Mouse (Mus musculus): ENCODE measurements around the gene Cacna1d. TPM values are rescaled to one million over a fixed set of nuclear protein-coding genes. Genes with fewer than 3 reads are reported as not detected.

Cacna1d gene
- polyA plus RNA-seq, 1 experiment, result not detected

DNA sequence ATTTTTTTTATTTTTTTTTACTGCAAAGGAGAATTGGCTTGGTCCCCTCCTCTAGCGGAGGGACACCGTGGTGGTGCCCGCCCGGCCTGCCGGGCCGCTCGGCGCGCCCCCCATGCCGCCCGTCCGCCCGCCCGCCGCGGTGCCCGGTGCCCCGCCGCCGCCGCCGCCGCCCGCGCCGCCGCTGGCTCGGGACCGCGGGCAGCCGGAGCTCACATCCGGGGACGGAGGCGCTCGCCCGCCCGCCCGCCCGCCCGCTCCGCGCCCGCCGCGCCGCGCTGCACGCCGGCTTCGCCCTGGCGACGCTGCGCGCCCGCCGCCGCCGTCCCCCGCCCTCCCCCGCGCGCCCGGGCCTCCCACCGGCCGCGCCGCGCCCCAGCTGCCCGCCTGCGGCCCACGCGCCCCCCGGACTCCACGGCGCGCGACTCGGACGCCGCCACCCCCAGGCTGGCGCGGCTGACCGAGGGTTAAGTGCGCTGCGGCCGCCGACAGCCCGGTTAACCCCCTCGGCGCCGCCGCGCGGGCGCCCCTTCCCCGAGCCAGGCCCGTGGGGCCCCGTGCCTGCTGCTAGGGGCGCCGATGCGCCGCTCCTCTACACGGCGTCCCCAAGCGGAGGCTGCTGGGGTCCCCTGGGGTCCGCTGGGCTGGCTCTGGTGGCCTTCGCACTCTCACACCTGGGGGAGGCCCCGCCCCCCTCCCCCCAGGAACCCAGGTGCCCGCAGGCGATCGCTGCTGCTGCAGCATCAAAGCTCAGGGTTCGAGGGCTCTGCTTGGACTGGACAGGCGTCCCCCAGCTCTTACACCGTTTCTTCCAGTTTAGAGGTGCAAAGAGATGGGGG, 137.7 kb downstream of the Cacna1d start:
- TF ChIP-seq MYOG (IDR thresholded peaks at IDR 0.05; ENCODE audit: control insufficient read depth, extremely low read depth, insufficient read length) (no peak), CTCF (IDR thresholded peaks at IDR 0.05; ENCODE audit: control insufficient read depth, insufficient read depth, insufficient read length) (no peak), CEBPB (IDR thresholded peaks at IDR 0.05; ENCODE audit: low read depth) (no peak), FOSL1 (IDR thresholded peaks at IDR 0.05; ENCODE audit: insufficient read depth, low read length, poor library complexity, severe bottlenecking) (no peak), MAX (IDR thresholded peaks at IDR 0.05) (no peak), MYOD1 (IDR thresholded peaks at IDR 0.05; ENCODE audit: control insufficient read depth, insufficient read length, low read depth) (no peak), USF1 (IDR thresholded peaks at IDR 0.05; ENCODE audit: low read depth) (no peak)
- Histone ChIP-seq H3K36me3 (ENCODE audit: control insufficient read depth, insufficient read depth) (no peaks in the 10 kb centered on the region), H3ac (ENCODE audit: control insufficient read depth, insufficient read length, low read depth) (no peak overlapping the region), H3K4me3 (ENCODE audit: insufficient read depth, poor library complexity, severe bottlenecking) (no peak overlapping the region), H3K27me3 (ENCODE audit: control insufficient read depth, insufficient read depth, insufficient read length) (peaks cover 50% of the 10 kb centered on the region), H3K79me3 (ENCODE audit: low read depth) (no peaks in the 10 kb centered on the region), H3K79me2 (ENCODE audit: control insufficient read depth, insufficient read depth) (no peaks in the 10 kb centered on the region)

DNA sequence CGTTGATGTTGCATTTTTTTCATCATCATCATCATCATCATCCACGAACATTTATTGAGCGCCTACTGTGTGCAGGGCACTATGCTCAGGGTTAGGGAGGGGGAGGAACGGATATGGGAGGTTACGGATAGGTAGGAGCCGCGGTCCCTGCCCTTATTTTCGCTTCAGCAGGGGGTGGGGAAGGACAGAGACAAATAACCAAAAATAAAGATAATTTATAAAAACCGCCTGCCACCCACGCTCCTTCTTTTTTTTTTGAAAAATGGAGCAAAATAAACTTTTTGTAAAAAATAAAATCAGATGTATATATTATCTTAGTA, 138.3 kb downstream of the Cacna1d start:
- peaks cover 53% of the 10 kb centered on the region for H3K27me3 ChIP-seq (ENCODE audit: control insufficient read depth, insufficient read depth, insufficient read length)

GRCm38 (mm10) chr14:30352061-30352950, 138.9 kb downstream of the Cacna1d start:
- H3K27me3 ChIP-seq (ENCODE audit: control insufficient read depth, insufficient read depth, insufficient read length), result peaks cover 53% of the 10 kb centered on the region
- H3K79me3 ChIP-seq (ENCODE audit: low read depth), result no peaks in the 10 kb centered on the region
- no peak overlapping the region for H3K4me3 ChIP-seq (ENCODE audit: insufficient read depth, poor library complexity, severe bottlenecking)
- no peak overlapping the region for H3ac ChIP-seq (ENCODE audit: control insufficient read depth, insufficient read length, low read depth)
- no peaks in the 10 kb centered on the region for H3K79me2 ChIP-seq (ENCODE audit: control insufficient read depth, insufficient read depth)
- no peak for TF ChIP-seq MYOG (IDR thresholded peaks at IDR 0.05; ENCODE audit: control insufficient read depth, extremely low read depth, insufficient read length)
- TF ChIP-seq FOSL1 (IDR thresholded peaks at IDR 0.05; ENCODE audit: insufficient read depth, low read length, poor library complexity, severe bottlenecking), result no peak
- TF ChIP-seq CTCF (IDR thresholded peaks at IDR 0.05; ENCODE audit: control insufficient read depth, insufficient read depth, insufficient read length), result no peak
- no peak for TF ChIP-seq USF1 (IDR thresholded peaks at IDR 0.05; ENCODE audit: low read depth)
- no peak for TF ChIP-seq MAX (IDR thresholded peaks at IDR 0.05)
- TF ChIP-seq CEBPB (IDR thresholded peaks at IDR 0.05; ENCODE audit: low read depth), result no peak
- TF ChIP-seq MYOD1 (IDR thresholded peaks at IDR 0.05; ENCODE audit: control insufficient read depth, insufficient read length, low read depth), result no peak
- H3K36me3 ChIP-seq (ENCODE audit: control insufficient read depth, insufficient read depth), result no peaks in the 10 kb centered on the region

More for the DNA sequence above, 138.3 kb downstream of the Cacna1d start:
- no peaks in the 10 kb centered on the region for H3K36me3 ChIP-seq (ENCODE audit: control insufficient read depth, insufficient read depth)
- TF ChIP-seq MYOD1 (IDR thresholded peaks at IDR 0.05; ENCODE audit: control insufficient read depth, insufficient read length, low read depth) (no peak), USF1 (IDR thresholded peaks at IDR 0.05; ENCODE audit: low read depth) (no peak), CEBPB (IDR thresholded peaks at IDR 0.05; ENCODE audit: low read depth) (no peak), MAX (IDR thresholded peaks at IDR 0.05) (no peak), MYOG (IDR thresholded peaks at IDR 0.05; ENCODE audit: control insufficient read depth, extremely low read depth, insufficient read length) (no peak), FOSL1 (IDR thresholded peaks at IDR 0.05; ENCODE audit: insufficient read depth, low read length, poor library complexity, severe bottlenecking) (no peak), CTCF (IDR thresholded peaks at IDR 0.05; ENCODE audit: control insufficient read depth, insufficient read depth, insufficient read length) (no peak)
- no peaks in the 10 kb centered on the region for H3K79me3 ChIP-seq (ENCODE audit: low read depth)
- H3K4me3 ChIP-seq (ENCODE audit: insufficient read depth, poor library complexity, severe bottlenecking), result no peak overlapping the region
- no peak overlapping the region for H3ac ChIP-seq (ENCODE audit: control insufficient read depth, insufficient read length, low read depth)
- no peaks in the 10 kb centered on the region for H3K79me2 ChIP-seq (ENCODE audit: control insufficient read depth, insufficient read depth)

DNA sequence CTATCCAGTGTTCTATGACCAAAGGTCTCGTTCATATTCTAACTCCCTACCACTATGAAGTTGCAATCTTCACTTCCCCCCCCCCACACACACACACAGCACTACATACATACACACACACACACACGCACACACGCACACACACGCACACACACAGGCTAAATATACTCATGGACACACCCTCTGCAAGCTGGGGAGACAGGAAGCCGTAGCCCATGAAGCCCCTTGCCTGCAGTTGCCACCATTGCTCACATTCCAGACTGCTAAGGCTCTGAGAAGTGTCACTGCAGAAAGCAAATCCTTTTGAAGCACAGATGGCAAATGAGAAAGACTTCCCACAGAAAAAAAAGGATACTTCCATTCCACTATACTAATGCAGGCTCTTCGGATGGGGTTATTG, 141.0 kb downstream of the Cacna1d start:
- H3ac ChIP-seq (ENCODE audit: control insufficient read depth, insufficient read length, low read depth), result no peak overlapping the region
- no peak overlapping the region for H3K4me3 ChIP-seq (ENCODE audit: insufficient read depth, poor library complexity, severe bottlenecking)
- H3K79me3 ChIP-seq (ENCODE audit: low read depth), result no peaks in the 10 kb centered on the region
- no peak for TF ChIP-seq MYOG (IDR thresholded peaks at IDR 0.05; ENCODE audit: control insufficient read depth, extremely low read depth, insufficient read length)
- TF ChIP-seq FOSL1 (IDR thresholded peaks at IDR 0.05; ENCODE audit: insufficient read depth, low read length, poor library complexity, severe bottlenecking), result no peak
- TF ChIP-seq MAX (IDR thresholded peaks at IDR 0.05), result no peak
- TF ChIP-seq USF1 (IDR thresholded peaks at IDR 0.05; ENCODE audit: low read depth), result no peak
- no peak for TF ChIP-seq CEBPB (IDR thresholded peaks at IDR 0.05; ENCODE audit: low read depth)
- no peak for TF ChIP-seq CTCF (IDR thresholded peaks at IDR 0.05; ENCODE audit: control insufficient read depth, insufficient read depth, insufficient read length)
- no peak for TF ChIP-seq MYOD1 (IDR thresholded peaks at IDR 0.05; ENCODE audit: control insufficient read depth, insufficient read length, low read depth)
- no peaks in the 10 kb centered on the region for H3K36me3 ChIP-seq (ENCODE audit: control insufficient read depth, insufficient read depth)
- no peaks in the 10 kb centered on the region for H3K79me2 ChIP-seq (ENCODE audit: control insufficient read depth, insufficient read depth)
- peaks cover 48% of the 10 kb centered on the region for H3K27me3 ChIP-seq (ENCODE audit: control insufficient read depth, insufficient read depth, insufficient read length)
